Mouse (Mus musculus) embryonic fibroblast, embryonic 13.5 days (primary cell): ENCODE data around the gene Grasp.

Experiments
- CTCF ChIP-seq: IDR thresholded peaks from 2 replicates; pipeline ENCODE4 v1.5.1; 2011; ENCODE audit warnings: mild to moderate bottlenecking, control low read depth, low read length, moderate library complexity, borderline replicate concordance; ENCODE audit not compliant: insufficient read depth
- POLR2A ChIP-seq: IDR thresholded peaks from 2 replicates; pipeline ENCODE4 v1.6.1; 2011; ENCODE audit warnings: low read depth, mild to moderate bottlenecking, control low read depth, low read length, moderate library complexity

GRCm38 (mm10) chr15:101223596-101223995 lies 392 bp upstream of the Grasp start:
- TF ChIP-seq POLR2A (no peak), CTCF (no peak)
